Mouse (Mus musculus): ENCODE data around the gene Igfbp3.

DNA sequence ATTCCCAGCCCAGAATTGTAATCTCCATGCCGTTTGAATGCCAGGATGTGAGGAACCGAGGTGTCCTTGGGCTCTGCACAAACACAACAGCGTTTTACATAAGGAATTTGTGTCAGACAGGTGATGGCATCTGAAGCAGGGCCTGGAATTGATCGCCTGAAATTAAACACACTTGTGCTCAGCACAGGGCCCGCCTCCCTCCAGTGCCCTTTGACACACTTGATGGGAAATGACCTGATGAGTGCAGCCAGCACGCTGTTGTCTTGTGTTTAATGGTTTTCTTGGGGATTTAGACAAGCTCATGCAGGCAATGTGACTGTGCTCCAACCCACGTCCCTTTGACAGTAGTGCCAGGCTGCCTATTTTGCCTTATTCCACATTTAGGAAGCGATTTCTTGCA, 26.3 kb downstream of the Igfbp3 start:
- no peak for TF ChIP-seq CTCF (IDR thresholded peaks at IDR 0.05; ENCODE audit: low read depth)
- no peak for TF ChIP-seq EP300 (optimal IDR thresholded peaks at IDR 0.05)

All from stomach, postnatal 0 days (tissue).